Mouse (Mus musculus) C2C12 (cell line): ENCODE results near the gene Prdm5.

ENCODE experiments used
- CEBPB ChIP-seq: IDR thresholded peaks from one replicate; pipeline ENCODE4 v1.6.1; 2011; ENCODE audit warnings: low read depth, mild to moderate bottlenecking, control low read depth, moderate library complexity
- CTCF ChIP-seq: IDR thresholded peaks from one replicate; pipeline ENCODE4 v1.5.1; 2011; ENCODE audit not compliant: control insufficient read depth, insufficient read depth, insufficient read length
- FOSL1 ChIP-seq: IDR thresholded peaks from one replicate; pipeline ENCODE4 v1.8.0; 2011; ENCODE audit warnings: mild to moderate bottlenecking, low read length; ENCODE audit not compliant: poor library complexity, insufficient read depth, severe bottlenecking
- MAX ChIP-seq: IDR thresholded peaks from one replicate; pipeline ENCODE4 v1.6.1; 2011; ENCODE audit warnings: mild to moderate bottlenecking, control low read depth
- MYOD1 ChIP-seq: IDR thresholded peaks from one replicate; pipeline ENCODE4 v1.6.1; 2011; ENCODE audit warnings: low read depth; ENCODE audit not compliant: control insufficient read depth, insufficient read length
- MYOG ChIP-seq: IDR thresholded peaks from one replicate; pipeline ENCODE4 v1.6.1; 2011; ENCODE audit not compliant: control insufficient read depth, insufficient read length; ENCODE audit errors: extremely low read depth
- USF1 ChIP-seq: IDR thresholded peaks from one replicate; pipeline ENCODE4 v1.6.1; 2011; ENCODE audit warnings: low read depth, mild to moderate bottlenecking, control low read depth, moderate library complexity

DNA sequence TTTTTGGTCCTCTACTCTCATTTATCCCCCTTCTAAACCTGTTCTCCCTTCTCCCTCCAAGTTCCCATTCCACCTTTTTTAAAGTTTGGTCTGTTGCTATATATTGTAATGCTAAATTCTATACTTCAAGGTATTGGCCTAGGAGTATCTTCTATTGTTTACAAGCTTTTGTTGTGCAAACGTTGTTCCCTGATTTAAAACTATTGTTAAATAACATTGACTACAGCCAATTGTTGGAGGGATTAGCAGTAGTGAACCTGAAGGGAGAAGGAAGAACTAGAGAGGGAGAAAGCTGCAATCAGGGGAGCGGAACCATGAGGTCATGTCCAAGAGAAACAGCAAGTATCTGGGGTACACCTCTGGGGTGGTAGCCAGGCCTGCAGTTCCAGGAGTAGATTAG is 18.5 kb downstream of the Prdm5 start:
- TF ChIP-seq FOSL1 (no peak), CTCF (no peak), CEBPB (no peak), MYOD1 (no peak), USF1 (no peak), MAX (no peak), MYOG (no peak)
